Mouse (Mus musculus) T-cell, adult 2 months (primary cell): ENCODE data around the gene Nadk2.
A peak's percentile ranks its signal among the peaks of the same experiment; 100 is the strongest.

Source experiments
- DNase-seq: peaks from one replicate; pipeline ENCODE4 v3.0.0; 2022; ENCODE audit warnings: low spot score

The Nadk2 gene

GRCm38 (mm10) chr15:9087895-9088682, 17.0 kb downstream of the Nadk2 start:
- no peak for DNase-seq

GRCm38 (mm10) chr15:9088683-9089072, 17.6 kb downstream of the Nadk2 start:
- DNase-seq = no peak

GRCm38 (mm10) chr15:9089136-9089720, 18.2 kb downstream of the Nadk2 start:
- no peak for DNase-seq

GRCm38 (mm10) chr15:9090662-9091061, 19.6 kb downstream of the Nadk2 start:
- DNase-seq = no peak

GRCm38 (mm10) chr15:9093598-9094365, 22.7 kb downstream of the Nadk2 start:
- DNase-seq = no peak

- no peak for DNase-seq
Measured at GRCm38 (mm10) chr15:9094366-9094750, 23.3 kb downstream of the Nadk2 start.

- no peak for DNase-seq
Measured at GRCm38 (mm10) chr15:9096865-9097264, 25.8 kb downstream of the Nadk2 start.

- DNase-seq = no peak
Measured at GRCm38 (mm10) chr15:9100446-9101077, 29.5 kb downstream of the Nadk2 start.

GRCm38 (mm10) chr15:9106303-9107074, 35.4 kb downstream of the Nadk2 start:
- no peak for DNase-seq

GRCm38 (mm10) chr15:9110526-9111347, 39.7 kb downstream of the Nadk2 start:
- DNase-seq = no peak

GRCm38 (mm10) chr15:9111648-9112047, 40.6 kb downstream of the Nadk2 start:
- DNase-seq = no peak

- DNase-seq = no peak
Measured at GRCm38 (mm10) chr15:9113556-9113955, 42.5 kb downstream of the Nadk2 start.

GRCm38 (mm10) chr15:9114131-9114530, 43.1 kb downstream of the Nadk2 start:
- DNase-seq = no peak

- no peak for DNase-seq
Measured at GRCm38 (mm10) chr15:9114599-9114998, 43.5 kb downstream of the Nadk2 start.

GRCm38 (mm10) chr15:9118852-9119251, 47.8 kb downstream of the Nadk2 start:
- no peak for DNase-seq

- DNase-seq = peak; percentile 22
Measured at GRCm38 (mm10) chr15:9120081-9120480, 49.0 kb downstream of the Nadk2 start.

GRCm38 (mm10) chr15:9122989-9123388, 51.9 kb downstream of the Nadk2 start:
- DNase-seq = no peak

GRCm38 (mm10) chr15:9124856-9125255, 53.8 kb downstream of the Nadk2 start:
- no peak for DNase-seq

- DNase-seq = no peak
Measured at GRCm38 (mm10) chr15:9127051-9127791, 56.2 kb downstream of the Nadk2 start.
